Mouse (Mus musculus): Measurements from ENCODE around the gene Epop.

GRCm38 (mm10) chr11:97608933-97609332 is 20.6 kb downstream of the Epop start:
- TF ChIP-seq CTCF (IDR thresholded peaks at IDR 0.05): no peak
- TF ChIP-seq EP300 (IDR thresholded peaks at IDR 0.05): no peak
